Mouse (Mus musculus): ENCODE data around the gene Lrrc7.

- no peak for TF ChIP-seq CTCF (IDR thresholded peaks at IDR 0.05; ENCODE audit: insufficient read depth, low read depth, low read length)
- TF ChIP-seq POLR2A (IDR thresholded peaks at IDR 0.05; ENCODE audit: insufficient read depth, low read depth, low read length), result no peak
Measured at GRCm38 (mm10) chr3:158165004-158165403, 397.0 kb downstream of the Lrrc7 start.

Data from olfactory bulb, adult 2 months (tissue).